Mouse (Mus musculus) NIH3T3 (cell line): ENCODE data around the gene Afmid.
A peak's percentile ranks its signal among the peaks of the same experiment; 100 is the strongest.
"Not testable (repeated sequence)": the region's sequence is repeated elsewhere in the genome, so short reads cannot be mapped to it uniquely, and the experiment has no call there.

Experiments
- DNase-seq: peaks from one replicate; pipeline ENCODE4 v3.0.0-alpha.2; 2012; ENCODE audit warnings: low read depth

The Afmid gene

DNA sequence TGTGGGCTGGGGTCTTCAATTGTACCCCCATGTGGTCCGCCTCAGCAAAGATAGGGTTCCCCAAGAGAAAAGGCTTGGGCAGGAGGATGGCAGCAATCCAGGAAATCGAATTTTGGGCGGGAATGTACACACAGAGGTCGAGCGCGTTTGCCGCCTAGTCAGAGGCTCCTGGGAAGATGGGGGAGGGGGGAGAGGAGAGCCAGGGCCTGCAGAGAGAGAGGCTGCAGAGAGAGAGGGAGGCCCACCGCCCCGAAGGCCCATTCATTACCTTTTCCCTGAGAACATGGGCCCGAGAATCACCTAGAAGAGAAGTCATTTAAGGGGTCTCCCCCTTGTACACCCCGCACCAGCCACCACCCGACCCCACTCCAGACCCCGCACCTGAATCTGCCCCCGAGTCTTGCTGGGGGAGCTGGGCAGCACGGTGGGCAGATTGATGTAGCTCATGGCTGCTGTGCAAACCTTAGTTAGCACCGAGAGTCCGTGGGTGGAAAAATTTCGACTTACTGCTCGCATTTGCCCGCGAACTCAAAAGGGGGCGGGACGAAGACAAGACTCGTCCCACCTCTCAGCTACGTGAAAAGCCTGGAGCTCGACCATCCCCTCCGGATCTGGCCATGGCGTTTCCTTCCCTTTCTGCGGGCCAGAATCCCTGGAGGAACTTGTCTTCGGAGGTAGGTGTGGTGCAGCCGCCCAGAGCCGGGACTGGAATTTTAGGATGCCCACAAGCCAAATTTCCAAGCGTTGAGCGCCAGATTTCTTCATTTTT, at the start of gene Afmid, which contains the start of gene Tk1:
Afmid (plus strand) TSS at position 592 of the 769 bp plus-strand sequence.
Tk1 (minus strand) TSS at position 760 of the 769 bp plus-strand sequence.
- DNase-seq: peak; percentile 94

DNA sequence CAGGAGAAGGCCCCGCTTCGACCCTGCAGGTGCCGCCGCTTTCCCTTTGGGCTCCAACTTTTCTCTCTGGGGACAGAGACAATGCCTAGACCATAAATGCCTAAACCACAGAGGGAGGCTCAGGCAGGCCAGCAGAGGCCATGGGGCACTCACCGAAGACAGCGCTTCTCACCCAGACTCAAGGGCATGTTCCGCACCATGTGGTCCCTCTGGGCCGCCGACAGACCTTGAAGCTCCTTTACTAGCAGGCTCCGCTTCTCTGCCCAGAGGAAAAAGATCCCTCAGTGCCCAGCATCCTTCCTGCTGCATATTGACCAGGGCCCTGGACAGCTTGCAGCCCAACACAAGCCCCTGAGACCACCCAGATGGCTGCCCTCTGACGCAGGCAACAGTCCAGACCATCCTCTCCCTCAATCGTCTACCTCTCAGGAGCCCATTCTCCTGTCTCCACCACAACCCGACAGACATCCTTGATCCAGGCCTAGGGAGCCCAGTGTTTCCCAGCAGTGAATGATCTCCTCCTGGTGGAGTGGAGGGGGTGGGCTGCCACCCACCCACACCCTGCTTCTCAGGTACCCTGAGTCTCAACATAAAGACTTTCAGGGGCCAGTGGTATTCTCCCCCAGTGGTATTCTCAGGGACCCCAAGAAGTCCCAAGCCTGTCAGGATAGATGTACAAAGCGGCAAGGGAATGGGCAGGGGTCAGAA, 49.5 kb upstream of the Afmid start:
- no peak for DNase-seq

DNA sequence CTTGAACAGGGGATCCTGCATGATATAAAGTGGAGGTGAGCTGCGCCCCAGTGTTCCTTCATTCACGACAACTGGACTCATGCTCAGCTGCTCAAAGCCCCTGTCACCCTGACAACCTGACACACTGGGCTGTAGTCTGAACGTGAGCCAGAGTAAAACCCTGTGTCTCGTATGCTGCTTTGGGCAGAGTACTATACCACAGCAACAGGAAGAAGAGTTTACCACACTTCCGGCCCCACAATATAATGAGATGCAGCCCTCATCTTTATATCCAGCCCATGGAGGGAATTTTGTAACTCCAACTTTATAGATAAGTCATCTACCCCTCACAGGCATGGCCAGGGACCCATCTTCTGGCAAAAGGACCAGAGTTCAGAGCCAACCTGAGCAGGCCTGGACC, 48.6 kb upstream of the Afmid start:
- DNase-seq: no peak

DNA sequence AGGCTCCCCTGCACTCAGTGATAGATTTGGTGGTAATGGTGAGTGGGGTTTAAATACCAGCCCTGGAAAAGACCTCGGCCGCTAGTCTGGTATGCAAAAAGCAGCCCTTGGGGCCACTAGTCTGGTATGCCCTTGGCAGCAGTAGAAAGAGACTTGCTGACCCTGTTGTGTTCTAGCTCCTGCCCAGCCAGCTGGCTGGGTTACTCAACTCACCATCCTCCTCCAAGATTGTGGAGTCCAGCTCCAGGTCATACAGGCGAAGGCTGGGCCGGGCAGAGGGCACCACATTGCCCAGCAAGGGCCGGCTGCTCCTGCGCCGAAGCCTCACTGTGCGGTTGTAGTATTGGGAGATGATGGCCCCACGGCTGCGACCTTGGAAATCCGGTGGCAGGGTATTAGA, 47.7 kb upstream of the Afmid start:
- DNase-seq: no peak

DNA sequence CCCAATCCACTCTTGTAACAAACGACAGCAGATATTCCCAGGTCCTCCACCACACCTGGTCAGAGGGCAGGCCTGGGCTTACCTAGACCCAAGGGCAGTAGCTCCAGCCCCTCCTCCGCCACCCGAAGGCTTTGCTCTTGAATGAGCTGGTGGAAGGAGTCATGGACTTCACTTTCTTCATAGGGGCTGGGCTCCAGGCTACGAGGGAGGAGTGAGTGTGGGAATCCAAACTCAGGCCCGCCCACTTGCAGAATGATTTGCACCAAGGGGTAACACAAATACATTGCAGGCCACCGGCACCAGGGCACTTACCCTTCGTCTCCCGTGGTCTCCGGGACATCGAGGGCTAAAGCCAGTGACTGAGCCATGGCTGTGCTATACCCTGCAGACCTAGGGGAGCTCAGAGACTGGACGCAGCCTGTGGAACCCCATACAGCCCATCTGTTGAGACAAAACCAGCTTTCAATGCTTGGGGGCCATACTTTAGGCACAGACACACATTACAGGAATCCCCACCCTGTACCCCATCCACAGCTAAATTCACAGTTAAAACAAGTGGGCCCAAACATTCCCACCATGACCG, 46.8 kb upstream of the Afmid start:
- DNase-seq: peak; percentile 60

DNA sequence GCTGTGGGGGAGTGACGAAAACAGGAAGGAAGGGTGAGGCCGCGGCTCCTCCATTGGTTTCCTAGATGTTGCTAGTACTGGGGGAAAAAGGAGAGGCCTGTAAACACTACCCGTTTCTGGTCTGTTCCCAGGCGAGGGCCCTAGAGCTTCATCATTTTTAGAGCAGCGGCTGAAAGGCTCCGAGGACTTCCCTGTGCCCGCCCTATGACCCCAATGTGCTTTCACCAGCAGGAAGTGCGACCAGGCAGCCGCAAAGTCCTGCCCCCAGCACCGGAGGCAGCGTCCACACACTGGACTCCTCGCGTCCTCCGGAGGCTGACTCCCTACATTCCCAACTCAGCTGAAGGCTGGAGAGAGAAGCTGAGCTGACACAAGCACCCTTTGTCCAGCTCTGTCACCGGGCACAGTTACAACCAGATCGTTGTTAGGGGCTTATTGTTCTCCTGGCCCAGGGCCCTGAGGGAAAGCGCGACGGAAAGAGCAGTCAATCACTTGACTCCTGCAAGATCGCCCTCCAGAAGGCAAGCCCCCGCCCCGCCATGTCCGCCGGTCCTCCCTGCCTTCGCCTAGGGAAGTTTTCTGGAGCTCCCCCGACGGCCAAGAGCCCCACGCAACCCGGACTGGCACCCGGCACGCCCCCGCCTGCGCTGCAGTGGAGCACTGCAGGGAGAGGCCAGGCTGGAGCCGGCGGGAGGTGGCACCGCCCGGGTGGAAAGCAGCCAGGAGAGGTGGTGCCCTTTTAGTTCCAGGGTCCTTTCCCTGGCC, 46.1 kb upstream of the Afmid start:
- peak; percentile 62 for DNase-seq

DNA sequence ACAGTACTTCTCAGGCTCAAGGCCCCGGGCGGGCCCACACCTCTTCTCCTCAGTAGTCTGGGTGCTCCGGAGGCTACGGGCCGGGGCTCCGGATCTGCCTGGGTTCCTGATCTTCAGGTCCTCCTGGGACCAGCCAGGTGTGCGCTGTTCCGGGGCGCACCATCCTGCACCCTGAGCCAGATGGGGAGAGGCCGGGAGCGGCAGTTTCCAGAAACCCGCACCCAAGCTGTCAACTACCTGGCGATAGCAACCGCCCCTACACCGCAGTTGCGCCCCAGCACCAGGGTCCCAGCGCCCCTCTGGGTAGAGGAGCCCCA, 45.6 kb upstream of the Afmid start:
- DNase-seq: no peak

DNA sequence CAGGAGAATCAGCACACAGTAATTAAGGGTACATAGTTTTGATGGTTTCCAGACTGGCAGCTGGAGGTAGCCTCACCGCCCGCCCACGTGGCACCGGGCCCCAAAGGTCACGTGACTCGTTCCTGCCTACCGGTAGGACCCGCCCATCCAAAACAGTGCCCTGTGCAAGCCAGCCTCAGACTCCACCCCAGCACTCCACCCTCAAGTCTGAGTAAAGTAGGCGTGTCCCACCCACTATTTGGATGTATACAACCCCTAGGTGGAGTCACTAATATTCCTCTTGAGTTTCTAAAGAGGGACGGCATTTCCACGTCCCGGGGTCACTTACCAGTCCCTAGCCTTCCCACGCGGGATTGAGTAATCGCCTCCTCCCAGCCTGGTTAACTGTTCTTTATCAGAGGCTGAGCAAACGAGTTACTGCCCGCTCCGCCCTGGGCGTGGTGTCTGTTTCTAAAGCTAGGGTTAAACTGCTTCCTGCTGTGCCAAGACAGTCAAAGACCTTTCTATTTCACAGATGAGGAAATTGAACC, 45.1 kb upstream of the Afmid start:
- peak; percentile 92 for DNase-seq

DNA sequence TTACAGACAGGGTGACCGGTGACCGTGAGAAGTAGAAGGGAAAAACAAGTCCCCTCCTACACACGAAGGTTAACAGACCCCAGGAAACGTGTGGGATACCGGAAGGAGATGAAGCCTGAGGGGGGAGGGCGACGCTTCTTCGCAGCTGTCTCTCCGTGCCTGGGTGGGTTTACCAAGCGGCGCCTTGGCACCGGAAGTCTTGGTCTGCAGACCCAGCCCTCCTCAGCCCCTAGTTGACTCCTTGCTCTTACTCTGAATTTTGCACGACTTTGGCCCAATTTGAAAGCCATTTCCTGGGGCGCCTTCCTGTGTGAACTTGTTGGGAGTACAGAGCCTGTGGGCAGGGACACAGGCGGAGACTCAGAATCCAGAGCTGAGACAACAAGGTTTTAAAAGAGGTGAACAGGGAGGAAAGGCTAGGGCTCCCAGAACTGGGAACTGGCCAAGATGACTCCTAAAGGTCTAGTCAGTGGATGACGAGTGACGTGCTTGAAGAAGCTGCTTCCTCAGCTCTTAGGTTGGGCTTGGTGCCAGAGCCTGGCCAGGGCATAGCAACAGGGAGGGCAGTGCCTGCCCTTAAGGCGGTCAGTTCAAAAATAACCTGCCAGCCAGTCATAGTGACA, 44.4 kb upstream of the Afmid start:
- DNase-seq: peak; percentile 67

DNA sequence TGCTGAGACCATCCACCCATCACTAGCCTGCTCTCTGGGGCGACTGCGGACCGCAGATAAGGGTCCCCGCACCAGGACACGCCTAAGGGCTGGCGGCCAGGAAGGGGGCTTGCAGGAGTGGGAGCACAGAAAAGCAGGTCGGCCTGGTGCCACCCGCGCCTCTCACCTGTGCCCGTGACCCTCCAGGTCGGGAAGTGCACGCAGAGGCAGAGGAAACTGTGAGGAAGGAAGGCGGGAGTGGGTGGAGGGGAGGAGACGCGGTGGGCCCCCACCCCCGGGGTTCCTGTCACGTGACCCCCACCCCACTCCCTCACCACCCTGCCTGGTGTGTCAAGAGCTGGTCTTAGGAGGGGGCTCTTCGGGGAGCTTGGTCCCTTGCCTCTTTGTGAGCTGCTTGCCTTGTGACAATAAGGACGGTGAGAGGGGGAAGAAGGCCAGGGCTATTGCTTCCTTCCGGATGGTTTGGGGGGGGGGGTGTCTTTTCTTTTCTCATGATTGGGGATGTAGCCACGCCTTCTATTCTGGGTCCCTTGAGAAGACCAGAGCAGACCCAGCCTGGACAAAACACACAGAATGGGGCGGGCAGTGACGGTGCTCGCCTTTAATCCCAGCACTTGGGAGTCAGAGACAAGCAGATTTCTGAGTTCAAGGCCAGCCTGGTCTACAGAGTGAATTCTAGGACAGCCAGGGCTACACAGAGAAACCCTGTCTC, 43.6 kb upstream of the Afmid start, which contains the start of the genes Tmc8 and Tmc6:
Tmc8 (plus strand) TSS at position 84 of the 712 bp plus-strand sequence.
Tmc6 (minus strand) TSS at position 206 of the 712 bp plus-strand sequence.
- DNase-seq: no peak

DNA sequence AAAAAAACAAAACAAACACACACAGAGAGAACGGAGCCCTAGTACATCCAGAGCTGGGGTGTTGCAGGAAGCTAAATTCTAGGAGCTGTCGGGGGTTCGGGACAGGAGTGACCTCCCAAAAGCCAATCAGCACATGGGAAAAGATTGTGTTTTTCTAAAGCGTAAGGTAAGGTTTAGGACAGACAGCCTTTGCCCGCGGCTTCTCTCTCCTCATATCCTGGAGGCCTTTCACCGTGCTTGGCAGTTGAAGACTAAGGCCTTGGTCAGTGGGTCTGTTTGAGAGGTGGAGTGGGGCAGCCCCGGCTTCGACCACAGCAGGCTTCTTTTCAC, 43.1 kb upstream of the Afmid start:
- DNase-seq: no peak

DNA sequence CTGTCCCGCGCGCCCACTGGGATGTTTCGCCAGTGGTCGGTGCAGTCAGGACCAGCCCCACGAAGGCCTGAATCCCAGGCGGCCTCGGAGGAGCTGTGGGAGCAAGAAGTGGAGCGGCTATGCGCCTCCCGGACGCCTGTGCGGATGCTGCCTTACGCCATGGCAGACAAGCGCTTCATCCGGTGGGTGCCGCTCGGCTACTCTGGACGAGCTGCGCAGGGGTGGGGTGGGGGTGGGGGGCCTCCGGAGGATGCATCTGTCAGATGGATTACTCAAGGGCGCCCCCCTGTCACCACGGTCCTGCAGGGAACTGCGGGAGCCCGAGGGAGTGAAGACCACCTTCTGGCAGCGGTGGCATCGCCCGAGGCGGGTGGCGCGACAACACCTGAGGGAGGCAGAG, 42.6 kb upstream of the Afmid start:
- DNase-seq: no peak

DNA sequence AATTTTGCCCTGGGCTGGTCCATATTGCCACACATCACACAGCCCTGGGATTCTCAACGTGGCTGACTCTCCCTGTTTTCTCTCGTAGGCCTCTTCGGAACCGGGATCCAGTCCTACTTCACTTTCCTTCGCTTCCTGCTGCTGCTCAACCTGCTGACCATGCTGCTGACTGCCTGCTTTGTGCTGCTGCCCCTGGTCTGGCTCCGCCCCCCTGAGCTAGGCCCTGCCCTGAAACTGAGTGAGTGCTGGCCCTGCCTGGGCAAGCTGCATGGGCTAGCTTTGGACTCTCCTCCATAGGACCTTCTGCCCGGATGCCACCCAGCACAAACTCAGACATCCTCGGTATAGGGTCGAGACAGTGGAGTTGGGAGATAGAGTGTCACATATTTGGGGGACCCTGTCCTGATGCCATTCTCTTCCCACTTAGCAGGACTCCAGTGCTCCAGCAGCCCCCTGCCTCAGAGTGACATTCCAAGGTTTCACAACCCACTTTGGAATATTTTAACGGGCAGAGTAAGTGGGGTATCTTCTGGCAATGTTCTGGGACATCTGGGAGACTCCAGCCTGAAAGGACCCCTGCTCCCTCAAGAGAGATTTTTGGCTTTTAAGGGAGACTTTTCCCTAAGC, 41.9 kb upstream of the Afmid start:
- no peak for DNase-seq

DNA sequence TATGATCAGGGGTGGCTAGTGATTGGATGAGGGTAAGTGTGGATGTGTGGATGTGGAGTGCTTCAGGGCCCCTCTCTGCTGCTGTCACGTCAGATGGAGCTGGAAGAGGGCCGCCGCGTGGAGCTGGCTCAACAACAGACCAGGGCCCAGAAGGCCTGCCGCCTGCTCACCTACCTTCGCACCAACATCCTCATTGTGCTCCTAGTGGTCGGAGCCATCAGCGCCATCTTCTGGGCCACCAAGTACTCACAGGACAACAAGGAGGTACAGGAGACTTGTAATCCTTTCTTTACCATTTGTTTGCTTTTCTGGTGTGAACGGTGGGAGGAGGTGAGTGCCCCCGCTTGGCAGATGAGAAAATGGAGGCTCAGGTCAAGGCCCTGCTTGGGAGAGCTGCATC, 39.4 kb upstream of the Afmid start:
- no peak for DNase-seq

DNA sequence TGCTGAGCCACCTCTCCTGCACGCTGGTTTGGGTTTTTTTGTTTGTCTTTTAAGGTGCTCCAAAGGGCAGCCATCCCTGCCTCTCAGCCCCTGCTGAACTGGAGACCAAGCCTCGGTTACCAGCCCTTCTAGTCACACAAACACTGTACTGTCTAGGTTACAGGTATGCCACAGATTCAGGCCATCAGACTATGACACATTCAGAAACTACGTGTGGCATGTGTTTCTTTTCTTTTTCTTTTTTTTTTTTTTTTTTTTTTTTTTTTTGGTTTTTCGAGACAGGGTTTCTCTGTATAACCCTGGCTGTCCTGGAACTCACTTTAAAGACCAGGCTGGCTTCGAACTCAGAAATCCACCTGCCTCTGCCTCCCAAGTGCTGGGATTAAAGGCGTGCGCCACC, 37.2 kb upstream of the Afmid start:
- not testable (repeated sequence) for DNase-seq

DNA sequence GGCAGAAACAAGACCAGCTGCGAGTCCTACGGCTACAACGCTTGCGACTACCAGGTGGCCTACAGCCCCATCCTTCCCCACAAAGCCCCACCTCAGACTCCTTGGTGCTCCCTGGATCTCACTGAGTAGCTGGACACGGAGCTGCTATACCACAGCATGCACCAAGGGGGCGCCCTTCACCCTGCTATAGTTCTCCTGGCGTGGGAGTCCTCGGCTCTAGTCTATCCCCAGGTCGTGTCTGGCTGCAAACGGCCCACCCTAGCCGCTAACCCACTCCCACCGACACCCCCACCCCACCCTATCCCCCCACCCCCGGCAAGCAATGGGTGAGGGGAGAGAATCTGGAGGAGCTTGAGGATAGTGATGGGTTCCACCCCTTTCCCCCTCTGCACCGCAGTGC, 35.4 kb upstream of the Afmid start:
- peak; percentile 81 for DNase-seq

DNA sequence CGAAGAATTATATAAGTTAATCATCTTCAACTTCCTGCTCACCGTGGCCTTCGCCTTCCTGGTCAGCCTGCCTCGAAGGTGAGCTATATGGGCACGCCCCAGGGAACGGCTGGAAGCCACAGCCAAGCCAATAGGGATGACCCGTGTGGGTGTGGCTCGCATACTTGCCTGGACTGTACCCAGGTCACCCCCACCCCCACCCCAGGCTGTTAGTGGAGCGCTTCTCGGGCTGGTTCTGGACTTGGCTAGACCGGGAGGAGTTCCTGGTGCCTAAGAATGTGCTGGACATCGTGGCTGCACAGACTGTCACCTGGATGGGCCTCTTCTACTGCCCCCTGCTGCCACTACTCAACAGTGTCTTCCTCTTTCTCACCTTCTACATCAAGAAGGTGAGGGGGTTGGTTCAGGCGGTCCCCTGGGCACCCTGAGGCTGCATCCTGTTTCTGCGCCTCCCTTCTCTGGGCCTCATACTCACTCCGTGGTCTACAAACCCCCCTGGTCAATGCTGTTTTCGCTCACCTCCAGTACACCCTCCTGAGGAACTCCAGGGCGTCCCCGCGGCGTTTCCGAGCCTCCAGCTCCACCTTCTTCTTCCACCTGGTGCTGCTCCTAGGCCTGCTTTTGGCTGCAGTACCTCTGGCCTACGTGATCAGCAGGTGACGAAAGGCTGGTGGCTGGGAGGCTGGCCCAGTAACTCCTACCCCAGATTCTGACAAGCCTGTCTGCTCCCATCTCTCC, 34.9 kb upstream of the Afmid start:
- no peak for DNase-seq

DNA sequence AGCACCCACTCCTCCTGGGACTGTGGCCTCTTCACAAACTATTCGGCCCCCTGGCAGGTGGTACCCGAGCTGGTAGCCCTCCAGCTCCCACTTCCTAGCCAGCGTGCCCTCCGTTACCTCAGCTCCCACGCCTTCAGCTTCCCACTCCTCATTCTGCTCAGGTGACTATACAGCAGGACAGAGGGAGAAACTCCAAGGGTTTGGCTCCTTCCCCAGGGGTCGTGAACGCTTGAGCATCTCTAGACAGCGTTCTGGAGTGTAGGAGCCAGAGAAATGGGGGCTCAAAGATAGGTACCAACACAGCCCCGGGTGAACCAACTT, 34.3 kb upstream of the Afmid start:
- DNase-seq: no peak

DNA sequence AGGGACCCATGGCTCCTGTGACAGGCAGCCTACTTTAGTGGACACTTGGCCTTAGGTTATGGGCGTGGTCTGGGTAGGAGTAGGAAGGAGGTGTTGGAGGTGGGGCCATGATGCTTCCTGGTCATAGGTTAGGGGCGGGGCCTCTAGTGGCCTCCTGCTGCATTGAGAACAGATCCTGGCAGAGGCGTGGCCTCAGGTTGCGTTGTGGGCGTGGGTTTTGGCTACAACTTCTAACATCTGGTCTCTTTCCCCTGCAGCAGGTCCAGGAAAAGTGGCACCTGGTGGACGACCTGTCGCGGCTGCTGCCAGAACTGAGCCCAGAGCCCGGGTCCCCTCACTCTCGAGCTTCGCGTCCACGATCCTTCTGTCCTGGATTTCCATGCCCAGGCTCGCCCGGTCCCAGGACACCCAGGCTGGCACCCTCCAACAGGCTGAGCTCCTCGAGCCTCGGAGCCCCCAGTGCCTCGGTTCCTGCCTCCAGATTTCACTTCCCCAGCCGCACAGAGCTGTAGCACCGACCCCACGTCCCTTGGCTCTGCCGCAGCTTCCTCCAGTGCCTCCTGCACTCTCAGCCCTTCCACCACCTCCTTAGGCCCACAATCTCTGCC, 33.3 kb upstream of the Afmid start:
- DNase-seq: peak; percentile 48
